Mouse (Mus musculus): ENCODE results near the gene Slc9a4. TPM values are rescaled to one million over a fixed set of nuclear protein-coding genes. Genes with fewer than 3 reads are reported as not detected.
A peak's percentile ranks its signal among the peaks of the same experiment; 100 is the strongest.

Gene Slc9a4
- total and polyA plus RNA-seq, 2 experiments from 2014 or later = 0.05 to 0.12 TPM

- TF ChIP-seq CTCF (IDR thresholded peaks at IDR 0.05) = no peak
- 89% methylated on average over 25 of the region's 25 CpGs for WGBS
- no peak overlapping the region for H3K27ac ChIP-seq (ENCODE audit: low read depth, low read length)
- no peak overlapping the region for H3K9ac ChIP-seq (replicated peaks; ENCODE audit: low read length, poor library complexity, severe bottlenecking)
- H3K4me2 ChIP-seq (ENCODE audit: low read depth, low read length, poor library complexity, severe bottlenecking) = no peak overlapping the region
- ATAC-seq (ENCODE audit: low FRiP score) (no peak), DNase-seq (ENCODE audit: low spot score) (peak; percentile 4)
- H3K4me3 ChIP-seq (ENCODE audit: low read depth, low read length) = no peak overlapping the region
- H3K27me3 ChIP-seq (ENCODE audit: insufficient read depth, low read length) = no peaks in the 10 kb centered on the region
- no peaks in the 10 kb centered on the region for H3K36me3 ChIP-seq (ENCODE audit: insufficient read depth, low read length)
- H3K9me3 ChIP-seq (ENCODE audit: low read length) = no peaks in the 10 kb centered on the region
- no peaks in the 10 kb centered on the region for H3K4me1 ChIP-seq (ENCODE audit: insufficient read depth, low read length)
These were observed 20.8 kb downstream of the Slc9a4 start for GRCm38 (mm10) chr1:40600394-40601327.

DNA sequence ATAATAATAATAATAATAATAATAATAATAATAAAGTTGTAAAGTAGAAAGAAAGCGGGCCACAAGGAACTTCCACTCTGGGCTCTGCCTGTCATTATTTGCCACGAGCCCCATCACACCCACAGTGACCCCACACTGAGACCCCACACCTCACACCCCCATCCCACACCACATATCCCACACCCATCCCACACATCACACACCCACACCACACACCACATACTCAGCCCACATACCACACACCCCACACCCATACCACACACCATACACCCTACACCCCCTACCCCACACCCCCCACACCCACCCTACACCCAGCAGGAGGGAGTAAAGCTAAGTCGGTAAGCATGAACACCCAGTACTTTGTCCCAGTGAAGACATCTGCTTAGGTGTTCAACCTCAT lies 21.6 kb downstream of the Slc9a4 start:
- Histone ChIP-seq H3K36me3 (ENCODE audit: insufficient read depth, low read length) (no peaks in the 10 kb centered on the region), H3K9me3 (ENCODE audit: low read length) (no peaks in the 10 kb centered on the region), H3K4me2 (ENCODE audit: low read depth, low read length, poor library complexity, severe bottlenecking) (no peak overlapping the region), H3K4me3 (ENCODE audit: low read depth, low read length) (no peak overlapping the region), H3K27me3 (ENCODE audit: insufficient read depth, low read length) (no peaks in the 10 kb centered on the region), H3K4me1 (ENCODE audit: insufficient read depth, low read length) (no peaks in the 10 kb centered on the region), H3K27ac (ENCODE audit: low read depth, low read length) (no peak overlapping the region), H3K9ac (replicated peaks; ENCODE audit: low read length, poor library complexity, severe bottlenecking) (no peak overlapping the region)
- WGBS = 81% methylated on average over 3 of the region's 3 CpGs
- ATAC-seq (ENCODE audit: low FRiP score) = 0 out of 2 replicates have a peak, but pooled peaks have one; percentile 34
- DNase-seq (ENCODE audit: low spot score) = no peak
- no peak for TF ChIP-seq CTCF (IDR thresholded peaks at IDR 0.05)

GRCm38 (mm10) chr1:40613219-40613618 lies 33.3 kb downstream of the Slc9a4 start:
- H3K4me2 ChIP-seq (ENCODE audit: low read depth, low read length, poor library complexity, severe bottlenecking) = no peak overlapping the region
- whole genome bisulfite sequencing = 92% methylated on average over 2 of the region's 2 CpGs
- no peaks in the 10 kb centered on the region for H3K9me3 ChIP-seq (ENCODE audit: low read length)
- H3K4me3 ChIP-seq (ENCODE audit: low read depth, low read length) = no peak overlapping the region
- H3K36me3 ChIP-seq (ENCODE audit: insufficient read depth, low read length) = no peaks in the 10 kb centered on the region
- TF ChIP-seq CTCF (IDR thresholded peaks at IDR 0.05) = no peak
- no peak for DNase-seq (ENCODE audit: low spot score)
- no peak for ATAC-seq (ENCODE audit: low FRiP score)
- no peaks in the 10 kb centered on the region for H3K27me3 ChIP-seq (ENCODE audit: insufficient read depth, low read length)
- no peaks in the 10 kb centered on the region for H3K4me1 ChIP-seq (ENCODE audit: insufficient read depth, low read length)
- H3K27ac ChIP-seq (ENCODE audit: low read depth, low read length) = no peak overlapping the region
- no peak overlapping the region for H3K9ac ChIP-seq (replicated peaks; ENCODE audit: low read length, poor library complexity, severe bottlenecking)

GRCm38 (mm10) chr1:40619093-40619492 lies 39.2 kb downstream of the Slc9a4 start:
- Histone ChIP-seq H3K9me3 (ENCODE audit: low read length) (no peaks in the 10 kb centered on the region), H3K4me1 (ENCODE audit: insufficient read depth, low read length) (no peaks in the 10 kb centered on the region), H3K27ac (ENCODE audit: low read depth, low read length) (no peak overlapping the region), H3K36me3 (ENCODE audit: insufficient read depth, low read length) (no peaks in the 10 kb centered on the region), H3K4me3 (ENCODE audit: low read depth, low read length) (no peak overlapping the region), H3K9ac (replicated peaks; ENCODE audit: low read length, poor library complexity, severe bottlenecking) (no peak overlapping the region), H3K27me3 (ENCODE audit: insufficient read depth, low read length) (no peaks in the 10 kb centered on the region), H3K4me2 (ENCODE audit: low read depth, low read length, poor library complexity, severe bottlenecking) (no peak overlapping the region)
- 80% methylated on average over 5 of the region's 5 CpGs for WGBS
- ATAC-seq (ENCODE audit: low FRiP score) = no peak
- no peak for DNase-seq (ENCODE audit: low spot score)
- TF ChIP-seq CTCF (IDR thresholded peaks at IDR 0.05) = peak; percentile 62

DNA sequence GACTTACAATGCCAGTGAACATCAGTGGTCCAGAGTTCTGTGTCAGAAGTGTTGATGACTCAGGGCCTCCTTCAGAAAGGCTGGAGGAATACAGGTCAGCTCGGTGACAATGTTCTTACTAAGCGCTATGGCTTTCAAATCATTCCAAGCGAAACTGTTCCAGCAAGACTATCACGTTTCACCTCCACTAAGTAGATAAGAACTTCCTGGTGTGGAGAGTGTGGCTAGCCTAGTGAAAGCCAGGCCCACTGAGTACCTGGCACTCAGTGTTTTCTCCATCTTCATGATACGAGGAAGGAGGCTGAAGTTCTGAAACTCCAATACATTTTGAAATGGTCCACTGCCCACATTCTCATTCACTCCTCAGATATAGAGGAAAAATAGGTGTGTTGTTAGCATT lies 40.0 kb downstream of the Slc9a4 start:
- DNase-seq (ENCODE audit: low spot score) (no peak), ATAC-seq (ENCODE audit: low FRiP score) (no peak)
- H3K4me2 ChIP-seq (ENCODE audit: low read depth, low read length, poor library complexity, severe bottlenecking) = no peak overlapping the region
- H3K4me1 ChIP-seq (ENCODE audit: insufficient read depth, low read length) = no peaks in the 10 kb centered on the region
- H3K27ac ChIP-seq (ENCODE audit: low read depth, low read length) = no peak overlapping the region
- 81% methylated on average over 5 of the region's 5 CpGs for WGBS
- no peaks in the 10 kb centered on the region for H3K27me3 ChIP-seq (ENCODE audit: insufficient read depth, low read length)
- H3K4me3 ChIP-seq (ENCODE audit: low read depth, low read length) = no peak overlapping the region
- H3K36me3 ChIP-seq (ENCODE audit: insufficient read depth, low read length) = no peaks in the 10 kb centered on the region
- H3K9ac ChIP-seq (replicated peaks; ENCODE audit: low read length, poor library complexity, severe bottlenecking) = no peak overlapping the region
- no peaks in the 10 kb centered on the region for H3K9me3 ChIP-seq (ENCODE audit: low read length)
- TF ChIP-seq CTCF (IDR thresholded peaks at IDR 0.05) = no peak

GRCm38 (mm10) chr1:40624954-40625353 lies 45.1 kb downstream of the Slc9a4 start:
- no peak for TF ChIP-seq CTCF (IDR thresholded peaks at IDR 0.05)
- ATAC-seq (ENCODE audit: low FRiP score) = no peak
- no peaks in the 10 kb centered on the region for H3K4me1 ChIP-seq (ENCODE audit: insufficient read depth, low read length)
- H3K4me3 ChIP-seq (ENCODE audit: low read depth, low read length) = no peak overlapping the region
- no peak for DNase-seq (ENCODE audit: low spot score)
- H3K9me3 ChIP-seq (ENCODE audit: low read length) = no peaks in the 10 kb centered on the region
- H3K27ac ChIP-seq (ENCODE audit: low read depth, low read length) = no peak overlapping the region
- H3K4me2 ChIP-seq (ENCODE audit: low read depth, low read length, poor library complexity, severe bottlenecking) = no peak overlapping the region
- no peak overlapping the region for H3K9ac ChIP-seq (replicated peaks; ENCODE audit: low read length, poor library complexity, severe bottlenecking)
- H3K36me3 ChIP-seq (ENCODE audit: insufficient read depth, low read length) = no peaks in the 10 kb centered on the region
- 21% methylated on average over 3 of the region's 3 CpGs for WGBS
- no peaks in the 10 kb centered on the region for H3K27me3 ChIP-seq (ENCODE audit: insufficient read depth, low read length)
